Mouse (Mus musculus): ENCODE data around the gene Rnf215. TPM values are rescaled to one million over a fixed set of nuclear protein-coding genes. Genes with fewer than 3 reads are reported as not detected.
"Not testable (repeated sequence)": the region's sequence is repeated elsewhere in the genome, so short reads cannot be mapped to it uniquely, and the experiment has no call there.

The Rnf215 gene
- polyA plus RNA-seq, 1 experiment from 2014 or later, result 25.8 TPM

- DNase-seq (ENCODE audit: low spot score), result no peak
- Histone ChIP-seq H3K4me1 (replicated peaks) (peaks cover 25% of the 10 kb centered on the region), H3K4me3 (no peak overlapping the region), H3K36me3 (no peaks in the 10 kb centered on the region), H3K27me3 (ENCODE audit: insufficient read depth, poor library complexity, severe bottlenecking) (peaks cover 49% of the 10 kb centered on the region), H3K27ac (no peak overlapping the region), H3K9me3 (no peaks in the 10 kb centered on the region)
- WGBS, result 63% methylated on average over 11 of the region's 11 CpGs
These were observed 18.4 kb upstream of the Rnf215 start for GRCm38 (mm10) chr11:4116458-4117141.

GRCm38 (mm10) chr11:4117372-4118071, 17.5 kb upstream of the Rnf215 start:
- DNase-seq (ENCODE audit: low spot score), result no peak
- Histone ChIP-seq H3K4me3 (peak overlapping the region; percentile 74), H3K27me3 (ENCODE audit: insufficient read depth, poor library complexity, severe bottlenecking) (peaks cover 49% of the 10 kb centered on the region), H3K27ac (no peak overlapping the region), H3K36me3 (no peaks in the 10 kb centered on the region), H3K4me1 (replicated peaks) (peaks cover 25% of the 10 kb centered on the region), H3K9me3 (no peaks in the 10 kb centered on the region)
- 46% methylated on average over 3 of the region's 3 CpGs for WGBS

- H3K27me3 ChIP-seq (ENCODE audit: insufficient read depth, poor library complexity, severe bottlenecking), result peaks cover 49% of the 10 kb centered on the region
- H3K4me3 ChIP-seq, result peak overlapping the region; percentile 74
- WGBS, result 4% methylated on average over 41 of the region's 41 CpGs
These were observed 16.7 kb upstream of the Rnf215 start for GRCm38 (mm10) chr11:4118081-4118921.

GRCm38 (mm10) chr11:4119635-4120034, 15.4 kb upstream of the Rnf215 start:
- Histone ChIP-seq H3K27me3 (ENCODE audit: insufficient read depth, poor library complexity, severe bottlenecking) (peaks cover 49% of the 10 kb centered on the region), H3K9me3 (no peaks in the 10 kb centered on the region), H3K36me3 (no peaks in the 10 kb centered on the region), H3K27ac (no peak overlapping the region), H3K4me3 (no peak overlapping the region), H3K4me1 (replicated peaks) (peaks cover 25% of the 10 kb centered on the region)
- WGBS, result 77% methylated on average over 5 of the region's 5 CpGs
- no peak for DNase-seq (ENCODE audit: low spot score)

More at GRCm38 (mm10) chr11:4118081-4118921, 16.7 kb upstream of the Rnf215 start:
- Histone ChIP-seq H3K9me3 (no peaks in the 10 kb centered on the region), H3K36me3 (no peaks in the 10 kb centered on the region), H3K27ac (peak overlapping the region; percentile 86), H3K4me1 (replicated peaks) (peaks cover 25% of the 10 kb centered on the region)
- DNase-seq (ENCODE audit: low spot score), result peak; percentile 69

- H3K9me3 ChIP-seq, result peaks cover 16% of the 10 kb centered on the region
- no peak overlapping the region for H3K4me3 ChIP-seq
- H3K36me3 ChIP-seq, result no peaks in the 10 kb centered on the region
- H3K27ac ChIP-seq, result no peak overlapping the region
- peaks cover 42% of the 10 kb centered on the region for H3K27me3 ChIP-seq (ENCODE audit: insufficient read depth, poor library complexity, severe bottlenecking)
- no peak for DNase-seq (ENCODE audit: low spot score)
- peaks cover 23% of the 10 kb centered on the region for H3K4me1 ChIP-seq (replicated peaks)
- 75% methylated on average over 3 of the region's 3 CpGs for WGBS
These were observed 13.3 kb upstream of the Rnf215 start for GRCm38 (mm10) chr11:4121691-4122090.

- WGBS, result 80% methylated on average over 5 of the region's 5 CpGs
- H3K4me3 ChIP-seq, result no peak overlapping the region
- H3K27me3 ChIP-seq (ENCODE audit: insufficient read depth, poor library complexity, severe bottlenecking), result peaks cover 37% of the 10 kb centered on the region
- peaks cover 21% of the 10 kb centered on the region for H3K9me3 ChIP-seq
- H3K4me1 ChIP-seq (replicated peaks), result peaks cover 18% of the 10 kb centered on the region
- H3K36me3 ChIP-seq, result no peaks in the 10 kb centered on the region
- no peak overlapping the region for H3K27ac ChIP-seq
- no peak for DNase-seq (ENCODE audit: low spot score)
These were observed 12.8 kb upstream of the Rnf215 start for GRCm38 (mm10) chr11:4122226-4122625.

- WGBS, result 82% methylated on average over 10 of the region's 10 CpGs
- Histone ChIP-seq H3K4me1 (replicated peaks) (peaks cover 11% of the 10 kb centered on the region), H3K36me3 (no peaks in the 10 kb centered on the region), H3K9me3 (peaks cover 21% of the 10 kb centered on the region), H3K4me3 (no peak within 1 kb of the TSS), H3K27me3 (ENCODE audit: insufficient read depth, poor library complexity, severe bottlenecking) (peaks cover 30% of the 10 kb centered on the region), H3K27ac (no peak within 1 kb of the TSS)
- no peak for DNase-seq (ENCODE audit: low spot score)
These were observed 12.0 kb upstream of the Rnf215 start, which contains the start of gene Sec14l2 for GRCm38 (mm10) chr11:4122742-4123579. TSS of gene Sec14l2 (minus strand) at chr11:4123415.

- Histone ChIP-seq H3K9me3 (peaks cover 21% of the 10 kb centered on the region), H3K27me3 (ENCODE audit: insufficient read depth, poor library complexity, severe bottlenecking) (peaks cover 22% of the 10 kb centered on the region), H3K27ac (no peak overlapping the region), H3K4me3 (no peak overlapping the region), H3K36me3 (no peaks in the 10 kb centered on the region), H3K4me1 (replicated peaks) (peaks cover 1% of the 10 kb centered on the region)
- 64% methylated on average over 5 of the region's 5 CpGs for WGBS
- peak; percentile 35 for DNase-seq (ENCODE audit: low spot score)
These were observed 11.1 kb upstream of the Rnf215 start for GRCm38 (mm10) chr11:4123922-4124321.

GRCm38 (mm10) chr11:4127059-4127458, 7.9 kb upstream of the Rnf215 start:
- Histone ChIP-seq H3K36me3 (no peaks in the 10 kb centered on the region), H3K27ac (no peak overlapping the region)
- WGBS, result 83% methylated on average over 1 of the region's 1 CpGs

GRCm38 (mm10) chr11:4128461-4128860, 6.5 kb upstream of the Rnf215 start:
- not testable (repeated sequence) for DNase-seq (ENCODE audit: low spot score); H3K36me3 ChIP-seq; H3K4me1 ChIP-seq (replicated peaks); H3K4me3 ChIP-seq; H3K27ac ChIP-seq; H3K27me3 ChIP-seq (ENCODE audit: insufficient read depth, poor library complexity, severe bottlenecking)
- WGBS, result 88% methylated on average over 4 of the region's 4 CpGs
- H3K9me3 ChIP-seq, result peaks cover 21% of the 10 kb centered on the region

More at GRCm38 (mm10) chr11:4127059-4127458, 7.9 kb upstream of the Rnf215 start:
- H3K4me3 ChIP-seq, result no peak overlapping the region
- DNase-seq (ENCODE audit: low spot score), result no peak
- H3K4me1 ChIP-seq (replicated peaks), result peaks cover 7% of the 10 kb centered on the region
- no peaks in the 10 kb centered on the region; the same call in 1 of the 2 replicates for H3K27me3 ChIP-seq (ENCODE audit: insufficient read depth, poor library complexity, severe bottlenecking)
- peaks cover 21% of the 10 kb centered on the region for H3K9me3 ChIP-seq

- peaks cover 20% of the 10 kb centered on the region for H3K36me3 ChIP-seq
- WGBS, result 57% methylated on average over 3 of the region's 3 CpGs
- DNase-seq (ENCODE audit: low spot score), result no peak
These were observed 1.6 kb upstream of the Rnf215 start for GRCm38 (mm10) chr11:4133450-4133849.

GRCm38 (mm10) chr11:4134400-4134799, 602 bp upstream of the Rnf215 start:
- peak overlapping the region; percentile 92; the same call in 1 of the 2 replicates for H3K4me3 ChIP-seq
- peaks cover 42% of the 10 kb centered on the region for H3K4me1 ChIP-seq (replicated peaks)
- H3K27ac ChIP-seq, result no peak overlapping the region
- 56% methylated on average over 6 of the region's 6 CpGs for WGBS
- H3K27me3 ChIP-seq (ENCODE audit: insufficient read depth, poor library complexity, severe bottlenecking), result no peaks in the 10 kb centered on the region
- no peaks in the 10 kb centered on the region for H3K9me3 ChIP-seq
- H3K36me3 ChIP-seq, result peaks cover 28% of the 10 kb centered on the region
- DNase-seq (ENCODE audit: low spot score), result no peak

More at GRCm38 (mm10) chr11:4133450-4133849, 1.6 kb upstream of the Rnf215 start:
- H3K27ac ChIP-seq, result no peak overlapping the region
- no peaks in the 10 kb centered on the region for H3K9me3 ChIP-seq
- no peak overlapping the region for H3K4me3 ChIP-seq
- H3K4me1 ChIP-seq (replicated peaks), result peaks cover 37% of the 10 kb centered on the region
- no peaks in the 10 kb centered on the region for H3K27me3 ChIP-seq (ENCODE audit: insufficient read depth, poor library complexity, severe bottlenecking)

Measured in hindbrain, embryonic 10.5 days (tissue).